Mouse (Mus musculus): Measurements from ENCODE around the gene Vmn2r26. TPM values are rescaled to one million over a fixed set of nuclear protein-coding genes. Genes with fewer than 3 reads are reported as not detected.

The Vmn2r26 gene
- total RNA-seq (2023): 0.09 to 0.18 TPM (median 0.13 TPM) in 4 replicates

GRCm38 (mm10) chr6:124024268-124024667, at the start of gene Vmn2r26:
TSS of gene Vmn2r26 (plus strand) at chr6:124024568.

Other genes with a start within 250 kb of the Vmn2r26 start
- gene Vmn2r24, start 245.7 kb upstream of the Vmn2r26 start, total RNA-seq (2023): 0.06 TPM in 1 of 4 replicates, not detected in the others
- not detected in 4 replicates for gene Vmn2r25, start 171.1 kb upstream of the Vmn2r26 start, total RNA-seq (2023)
- not detected in 4 replicates for gene Vmn2r27, start 207.3 kb downstream of the Vmn2r26 start, total RNA-seq (2023)

Data from B cell, adult 62 days (primary cell).